Mouse (Mus musculus) urinary bladder, postnatal 36 days (tissue): ENCODE results near the gene Trim47.

Source experiments
- DNase-seq, 2 experiments: peaks; one replicate each; pipeline ENCODE4 v3.0.0; 2022; ENCODE audit warnings: low spot score in 2 of 2, mixed read lengths in 1 of 2

Trim47 gene

GRCm38 (mm10) chr11:116088188-116088587, 38.8 kb downstream of the Trim47 start:
- DNase-seq, result no peak

GRCm38 (mm10) chr11:116087194-116088130, 39.5 kb downstream of the Trim47 start:
- DNase-seq, result peak; percentile 89 to 90

GRCm38 (mm10) chr11:116086258-116087193, 40.5 kb downstream of the Trim47 start, which contains the start of gene Wbp2:
Gene Wbp2, minus strand, starts transcription at chr11:116086995.
- DNase-seq, result peak; percentile 92 to 97

- DNase-seq, result no peak
These were observed 42.8 kb downstream of the Trim47 start for GRCm38 (mm10) chr11:116084166-116084565.

- DNase-seq, result no peak
These were observed 43.8 kb downstream of the Trim47 start for GRCm38 (mm10) chr11:116083096-116083672.

GRCm38 (mm10) chr11:116081081-116081480, 45.9 kb downstream of the Trim47 start:
- peak in 1 of 2 experiments; percentile 48 for DNase-seq

GRCm38 (mm10) chr11:116079511-116079910, 47.5 kb downstream of the Trim47 start:
- no peak for DNase-seq

- no peak for DNase-seq
These were observed 48.2 kb downstream of the Trim47 start for GRCm38 (mm10) chr11:116078676-116079320.

GRCm38 (mm10) chr11:116078221-116078620, 48.8 kb downstream of the Trim47 start:
- DNase-seq, result peak in 1 of 2 experiments; percentile 66

- peak; percentile 40 to 60 for DNase-seq
These were observed 49.4 kb downstream of the Trim47 start, which contains the start of gene Unc13d for GRCm38 (mm10) chr11:116077446-116078204. Gene Unc13d, minus strand, starts transcription at chr11:116077961.

GRCm38 (mm10) chr11:116076836-116077235, 50.2 kb downstream of the Trim47 start:
- no peak for DNase-seq

GRCm38 (mm10) chr11:116076266-116076540, 50.8 kb downstream of the Trim47 start:
- DNase-seq, result no peak

GRCm38 (mm10) chr11:116075539-116076265, 51.3 kb downstream of the Trim47 start:
- DNase-seq, result no peak

GRCm38 (mm10) chr11:116074436-116074991, 52.5 kb downstream of the Trim47 start:
- DNase-seq, result no peak

- DNase-seq, result no peak
These were observed 54.4 kb downstream of the Trim47 start for GRCm38 (mm10) chr11:116072608-116073007.

GRCm38 (mm10) chr11:116071510-116071909, 55.5 kb downstream of the Trim47 start:
- no peak for DNase-seq

GRCm38 (mm10) chr11:116065345-116065744, 61.7 kb downstream of the Trim47 start:
- DNase-seq, result no peak

GRCm38 (mm10) chr11:116064187-116064867, 62.7 kb downstream of the Trim47 start:
- no peak for DNase-seq

- DNase-seq, result no peak
These were observed 63.4 kb downstream of the Trim47 start for GRCm38 (mm10) chr11:116063562-116063961.
